Mouse (Mus musculus): ENCODE results near the gene Prss53.
A peak's percentile ranks its signal among the peaks of the same experiment; 100 is the strongest.
"Not testable (repeated sequence)": the region's sequence is repeated elsewhere in the genome, so short reads cannot be mapped to it uniquely, and the experiment has no call there.

The Prss53 gene

DNA sequence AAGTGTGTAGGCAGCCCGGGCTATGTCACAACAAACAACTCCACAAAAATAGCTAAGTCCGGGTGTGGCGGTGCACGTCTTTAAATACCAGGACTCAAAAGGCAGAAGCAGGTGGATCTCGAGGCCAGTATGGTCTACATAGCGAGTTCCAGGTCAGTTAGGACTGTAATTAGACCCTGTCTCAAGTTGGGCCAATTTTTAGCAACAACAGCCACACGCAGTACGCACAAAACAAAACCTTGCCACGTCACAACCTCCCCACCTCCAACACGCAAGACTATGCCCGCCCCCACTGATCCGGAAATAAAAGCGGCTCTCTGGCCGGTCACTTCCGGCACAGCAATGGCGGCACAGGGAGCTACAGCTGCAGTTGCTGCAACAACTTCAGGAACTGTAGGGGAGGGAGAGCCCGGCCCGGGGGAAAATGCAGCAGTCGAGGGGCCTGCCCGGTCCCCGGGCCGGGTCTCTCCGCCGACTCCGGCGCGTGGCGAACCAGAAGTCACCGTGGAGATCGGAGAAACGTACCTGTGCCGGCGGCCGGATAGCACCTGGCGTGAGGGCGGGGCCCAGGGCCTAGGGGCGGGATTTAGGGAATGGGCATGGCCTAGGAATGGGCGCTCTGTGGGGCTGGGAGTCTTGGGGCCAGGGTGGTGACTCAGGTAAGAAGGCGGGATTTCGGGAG is 21.6 kb upstream of the Prss53 start, which contains the start of gene Kat8:
TSS of gene Kat8 (plus strand) at position 327 of the 682 bp plus-strand sequence.
- peak; percentile 95 for DNase-seq

DNA sequence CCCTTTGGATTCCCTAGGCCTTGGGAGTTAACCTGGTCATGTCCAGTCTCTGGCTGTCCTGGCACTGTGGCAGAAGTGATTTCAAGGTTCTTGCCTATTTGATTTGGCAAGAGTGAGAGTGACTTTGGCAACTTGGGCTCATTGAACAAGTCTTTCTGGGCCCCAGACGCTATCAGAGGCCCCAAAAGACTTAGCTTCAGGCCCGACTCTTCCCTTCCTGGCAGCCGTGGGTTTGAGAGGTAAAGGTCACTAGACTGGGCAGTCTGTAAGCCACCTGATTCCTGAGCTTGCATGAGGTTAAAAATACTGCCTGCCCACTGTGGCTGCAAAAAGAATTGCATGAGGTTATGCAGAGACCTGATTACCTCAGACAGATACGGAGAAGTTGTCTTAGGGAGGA is 17.9 kb upstream of the Prss53 start:
- DNase-seq, result no peak

DNA sequence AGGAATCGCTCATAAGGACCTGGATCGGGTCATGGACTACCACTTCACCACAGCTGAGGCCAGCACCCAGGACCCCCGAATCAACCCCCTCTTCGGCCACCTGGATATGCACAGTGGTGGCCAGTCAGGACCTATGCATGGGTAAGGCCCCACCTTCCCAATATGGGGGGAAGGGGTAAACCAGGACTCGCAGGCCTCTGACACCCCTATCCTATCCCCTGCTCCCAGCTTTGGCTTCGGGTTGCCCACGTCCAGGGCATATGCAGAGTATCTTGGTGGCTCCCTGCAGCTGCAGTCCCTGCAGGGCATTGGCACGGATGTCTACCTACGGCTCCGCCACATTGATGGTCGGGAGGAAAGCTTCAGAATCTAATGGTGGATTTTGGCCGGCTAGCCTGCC is 17.2 kb upstream of the Prss53 start:
- no peak for DNase-seq

DNA sequence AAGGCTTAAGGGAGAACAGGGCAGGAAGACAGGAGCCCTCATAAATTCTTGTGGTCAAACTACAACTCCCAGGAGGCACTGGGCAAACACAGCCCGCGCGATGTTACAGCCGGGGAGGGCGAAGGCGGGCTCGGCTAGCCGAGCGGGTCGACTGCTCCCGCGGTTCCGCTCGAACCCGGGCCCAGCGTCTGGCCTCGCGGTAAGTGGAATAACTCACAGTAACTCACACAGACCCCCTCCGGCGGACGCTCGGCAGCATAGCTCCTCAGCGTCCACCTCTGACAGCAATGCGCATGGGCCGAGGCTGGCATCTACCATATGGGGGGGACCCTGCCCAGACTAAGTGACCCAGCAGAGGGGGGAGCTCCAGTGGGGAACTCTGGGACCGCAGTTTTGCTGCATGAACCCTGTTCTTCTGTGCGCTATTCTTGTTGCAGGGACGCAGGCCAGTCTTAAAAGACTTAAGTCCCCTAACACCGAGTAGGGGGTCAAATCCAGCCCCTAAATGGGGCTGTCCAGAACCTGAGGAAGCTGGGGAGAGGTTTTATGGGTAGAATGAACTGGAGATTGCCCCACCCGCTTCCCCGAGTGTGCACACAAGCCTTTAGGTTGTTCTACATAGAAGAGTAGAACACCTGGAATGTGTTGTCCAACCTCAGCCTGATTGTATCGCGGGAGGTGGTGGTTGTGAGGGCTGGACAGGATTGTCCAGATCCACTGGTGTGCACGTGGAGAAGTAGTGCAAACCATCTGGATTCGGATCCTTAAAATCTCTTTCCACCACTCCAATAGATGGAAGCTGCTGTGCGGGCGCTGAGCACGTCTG is 13.4 kb upstream of the Prss53 start, which contains the start of gene Bckdk:
TSS of gene Bckdk (plus strand) at position 112 of the 826 bp plus-strand sequence.
- peak; percentile 90 for DNase-seq

DNA sequence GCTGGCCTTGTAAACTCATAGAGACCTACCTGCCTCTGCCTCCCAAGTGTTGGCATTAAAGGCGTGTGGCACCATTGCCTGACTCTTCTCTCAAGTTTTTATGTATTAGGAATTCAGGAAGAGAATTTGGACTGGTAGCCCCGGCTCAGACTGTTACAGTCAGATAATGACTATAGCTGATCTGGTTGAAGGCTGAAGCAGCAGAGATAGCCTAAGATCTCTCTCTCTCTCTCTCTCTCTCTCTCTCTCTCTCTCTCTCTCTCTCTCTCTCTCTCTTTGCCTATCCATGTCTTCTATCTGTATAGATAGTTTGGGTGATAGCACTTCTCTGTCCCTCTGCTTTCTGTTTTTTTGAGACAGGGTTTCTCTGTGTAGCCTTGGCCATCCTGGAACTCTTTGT is 11.0 kb upstream of the Prss53 start:
- DNase-seq, result no peak

DNA sequence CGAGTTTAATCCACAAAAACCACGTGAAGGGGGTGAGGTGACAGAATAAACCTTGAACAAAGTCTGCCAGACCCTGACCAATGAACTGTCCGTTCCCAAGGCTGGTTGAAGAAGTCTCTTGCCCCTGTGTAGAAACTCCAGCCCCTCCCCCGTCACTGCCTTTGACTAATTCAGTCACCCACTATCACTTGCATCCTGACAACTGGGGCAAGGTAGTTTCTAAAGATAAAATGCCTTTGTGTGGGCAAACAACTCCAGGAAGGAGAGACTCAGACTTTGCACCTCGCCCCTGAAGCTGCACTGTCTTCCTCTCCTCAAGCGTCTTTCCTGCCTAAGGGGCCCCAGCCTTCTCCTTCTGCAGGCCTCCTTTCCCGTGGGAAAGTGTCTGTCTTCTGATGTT is 9.2 kb upstream of the Prss53 start:
- DNase-seq, result no peak

DNA sequence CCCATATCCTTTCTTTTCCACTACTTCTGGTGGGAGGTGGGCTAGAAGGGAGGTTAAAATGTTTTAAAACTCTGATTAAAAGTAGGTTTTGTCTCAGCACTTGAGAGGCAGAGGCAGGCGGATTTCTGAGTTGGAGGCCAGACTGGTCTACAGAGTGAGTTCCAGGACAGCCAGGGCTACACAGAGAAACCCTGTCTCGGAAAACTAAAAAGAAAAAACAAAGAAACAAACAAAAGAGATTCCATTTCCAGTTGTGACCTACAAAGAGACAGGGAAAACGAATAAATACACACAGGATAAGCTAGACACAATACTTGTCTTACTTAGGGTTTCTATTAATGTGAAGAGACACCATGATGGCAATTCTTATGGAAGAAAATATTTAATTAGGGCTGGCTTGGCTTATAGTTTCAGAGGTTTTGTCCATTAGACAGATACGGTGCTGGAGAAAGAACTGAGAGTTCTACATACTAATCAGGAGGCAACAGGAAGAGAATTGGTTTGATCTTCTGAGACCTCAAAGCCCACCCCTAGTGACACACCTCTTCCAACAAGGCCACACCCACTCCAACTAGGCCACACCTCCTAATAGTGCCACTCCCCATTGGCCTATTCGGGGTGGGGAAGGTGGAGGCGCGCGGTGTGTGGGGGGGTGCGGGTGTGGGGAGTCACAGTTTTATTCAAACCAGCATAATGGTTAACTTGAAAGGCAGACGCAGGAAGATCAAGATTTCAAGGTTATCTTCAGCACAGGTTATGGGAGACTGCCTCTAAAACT is 7.6 kb upstream of the Prss53 start:
- peak; percentile 36 for DNase-seq

DNA sequence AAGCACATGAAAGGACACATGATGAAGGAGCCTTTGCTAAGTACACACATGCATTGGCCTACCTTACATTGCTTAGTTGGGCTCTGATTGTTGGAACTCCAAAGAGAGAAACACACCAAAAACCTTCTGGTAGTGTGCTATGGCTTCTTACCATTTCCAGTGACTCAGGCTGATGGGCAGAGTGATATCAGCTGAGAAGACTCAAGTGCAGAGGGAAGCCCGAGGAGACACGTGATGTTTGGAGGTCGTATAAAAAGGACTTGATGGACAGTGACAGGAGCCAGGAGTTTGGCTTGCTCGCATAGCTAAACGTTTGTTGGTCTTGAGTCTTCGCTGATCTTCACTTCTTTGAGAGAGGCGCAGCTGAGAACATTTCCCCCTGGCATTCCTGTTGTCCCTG is 6.8 kb upstream of the Prss53 start:
- no peak for DNase-seq

DNA sequence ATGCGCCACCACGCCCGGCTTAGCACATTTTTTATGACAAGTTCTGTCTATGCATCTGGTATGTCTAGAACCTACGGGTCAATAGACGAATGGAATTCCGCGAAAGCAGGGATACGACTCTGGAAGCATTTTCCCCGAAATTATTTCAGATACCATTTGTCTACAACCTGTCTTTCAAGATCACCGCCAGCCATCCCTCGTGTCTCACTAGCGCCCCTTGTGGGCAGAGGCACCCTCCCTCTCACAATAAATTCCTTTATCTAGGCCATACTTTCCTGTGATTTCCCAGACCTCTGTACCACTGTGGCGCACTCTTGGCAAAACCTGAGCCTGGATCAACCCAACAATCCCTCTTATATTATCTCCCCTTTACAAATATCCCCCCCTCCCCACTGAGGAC is 5.6 kb upstream of the Prss53 start:
- peak; percentile 78 for DNase-seq

DNA sequence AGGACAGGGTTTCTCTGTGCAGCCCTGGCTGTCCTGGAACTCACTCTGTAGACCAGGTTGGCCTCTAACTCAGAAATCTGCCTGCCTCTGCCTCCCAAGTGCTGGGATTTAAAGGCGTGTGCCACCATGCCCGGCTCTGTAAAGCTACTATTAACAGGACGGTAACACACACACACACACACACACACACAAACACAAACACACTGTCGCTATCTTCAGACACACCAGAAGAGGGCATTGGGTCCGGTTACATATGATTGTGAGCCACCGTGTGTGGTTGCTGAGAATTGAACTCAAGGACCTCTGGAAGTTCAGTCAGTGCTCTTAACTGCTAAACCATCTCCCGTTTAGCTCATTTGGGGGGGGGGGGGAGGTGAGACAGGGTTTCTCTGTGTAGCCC is 5.1 kb upstream of the Prss53 start:
- not testable (repeated sequence) for DNase-seq

DNA sequence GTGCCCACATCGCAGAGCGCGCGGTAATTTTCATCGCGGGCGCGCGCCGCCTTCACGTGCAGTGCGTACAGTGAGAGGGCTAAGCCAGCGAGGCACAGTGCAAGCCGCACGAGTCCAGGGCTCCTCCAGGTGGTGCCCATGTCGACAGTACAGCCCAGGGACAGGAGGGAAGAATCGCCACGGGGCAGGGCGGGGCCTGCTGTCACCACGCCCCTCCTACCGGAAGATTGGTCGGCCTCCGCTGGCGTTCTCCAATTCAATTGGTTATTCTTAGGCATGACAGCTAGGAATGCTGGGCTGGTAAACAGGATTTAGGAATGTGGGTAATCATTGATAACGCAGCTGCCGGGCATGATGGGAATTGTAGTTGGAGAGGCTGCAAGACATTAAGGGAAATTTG is 4.7 kb upstream of the Prss53 start, which contains the start of the genes Gm21974 and Vkorc1:
TSS of gene Gm21974 (minus strand) at position 13 of the 400 bp plus-strand sequence.
TSS of gene Vkorc1 (minus strand) at position 176 of the 400 bp plus-strand sequence.
- peak; percentile 98 for DNase-seq

DNA sequence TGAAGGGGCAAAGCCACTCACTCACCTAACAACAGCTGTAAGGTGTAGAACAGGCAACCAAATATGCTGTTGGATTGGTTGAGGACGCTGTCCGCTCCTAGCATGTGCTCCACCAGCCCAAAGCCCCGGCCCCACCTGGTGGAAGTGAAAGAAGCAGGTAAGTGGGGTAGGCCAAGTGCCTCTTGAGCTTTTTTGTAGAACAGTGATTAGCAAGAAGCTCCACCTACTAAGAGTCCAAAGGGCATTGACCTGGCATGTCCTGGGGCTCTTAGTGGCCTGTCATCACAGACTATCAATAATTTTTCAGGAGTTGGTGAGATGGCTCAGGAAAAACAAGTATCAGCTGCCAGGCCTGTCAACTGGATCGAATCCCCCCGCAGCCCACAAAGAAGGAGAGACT is 3.7 kb upstream of the Prss53 start:
- peak; percentile 30 for DNase-seq

DNA sequence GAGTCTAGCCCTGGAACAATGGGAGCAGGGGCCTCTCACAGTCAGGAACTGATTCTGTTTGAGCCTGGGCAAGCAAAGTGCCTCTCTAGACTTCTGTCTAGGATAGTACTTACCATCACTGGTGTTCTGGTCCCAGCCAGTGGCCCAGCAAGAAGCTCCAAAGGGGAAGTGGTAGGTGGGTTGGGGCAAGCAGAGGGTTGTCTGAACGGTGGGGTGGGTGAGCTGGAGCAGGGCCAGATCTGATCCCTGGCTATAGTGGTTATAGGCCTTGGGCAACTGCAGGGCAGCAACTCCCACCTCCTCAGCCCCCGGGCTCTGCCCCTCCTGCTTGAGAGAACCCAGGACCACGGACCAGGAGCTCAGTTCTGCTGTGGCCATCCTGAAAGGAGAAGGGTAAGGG is 1.9 kb downstream of the Prss53 start:
- no peak for DNase-seq

DNA sequence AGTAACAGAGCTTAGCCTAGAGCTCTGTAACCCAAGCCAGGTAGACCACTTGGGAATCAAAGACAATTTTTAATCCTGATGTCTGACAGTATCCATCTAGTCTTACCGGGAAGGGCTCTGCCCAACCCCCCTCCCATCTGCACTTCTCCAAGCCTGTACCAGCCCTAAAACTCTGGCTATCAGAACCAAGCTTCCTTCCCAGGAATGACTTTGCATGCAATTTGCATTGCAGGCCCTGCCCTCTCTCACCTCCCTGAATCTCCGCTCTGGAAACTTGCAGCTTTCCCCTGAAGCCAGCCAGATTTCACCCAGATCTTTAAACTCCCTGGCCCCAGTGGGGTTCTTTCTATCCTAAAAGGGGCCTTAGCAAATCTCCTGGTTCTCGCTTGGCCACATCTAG is 3.0 kb downstream of the Prss53 start:
- no peak for DNase-seq

DNA sequence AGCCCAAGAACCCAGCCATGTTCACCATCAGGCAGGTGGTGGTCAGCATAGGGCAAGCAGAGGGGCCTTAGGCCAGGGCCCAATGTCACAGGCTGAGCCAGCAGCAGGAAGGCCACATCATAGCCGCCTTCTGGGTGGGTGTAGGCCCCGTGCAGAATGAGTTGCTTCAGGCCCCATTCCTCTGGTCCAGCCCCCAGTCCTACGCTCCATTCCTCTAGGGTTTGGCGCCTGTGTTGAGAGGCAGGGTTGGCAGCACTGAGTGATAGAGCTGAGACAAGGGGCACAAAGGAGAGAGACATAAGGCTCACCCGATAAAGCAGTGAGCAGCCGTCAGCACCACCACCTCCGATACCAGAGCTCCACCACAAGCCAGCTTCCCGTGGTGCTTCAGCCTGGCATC is 3.6 kb downstream of the Prss53 start:
- DNase-seq, result no peak

DNA sequence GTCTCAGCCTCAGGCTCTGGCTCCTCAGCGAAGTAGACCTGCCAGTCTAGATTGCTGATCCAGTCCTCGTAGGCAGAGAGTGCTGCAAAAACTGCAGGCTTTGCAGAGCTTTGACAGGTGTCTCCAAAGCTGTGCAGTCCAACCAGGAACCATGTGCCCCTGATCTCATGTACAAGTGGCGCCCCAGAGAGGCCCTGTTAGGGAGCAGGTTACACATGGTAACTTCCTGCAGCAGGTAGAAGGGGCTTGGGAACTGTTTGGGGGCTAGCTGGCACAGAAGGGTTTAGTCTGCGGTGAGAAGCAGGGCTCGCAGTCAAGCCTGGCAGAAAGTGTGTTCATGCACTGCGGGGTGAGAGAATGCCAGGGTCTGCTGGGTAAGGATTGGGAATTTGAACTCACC is 4.2 kb downstream of the Prss53 start:
- DNase-seq, result no peak

DNA sequence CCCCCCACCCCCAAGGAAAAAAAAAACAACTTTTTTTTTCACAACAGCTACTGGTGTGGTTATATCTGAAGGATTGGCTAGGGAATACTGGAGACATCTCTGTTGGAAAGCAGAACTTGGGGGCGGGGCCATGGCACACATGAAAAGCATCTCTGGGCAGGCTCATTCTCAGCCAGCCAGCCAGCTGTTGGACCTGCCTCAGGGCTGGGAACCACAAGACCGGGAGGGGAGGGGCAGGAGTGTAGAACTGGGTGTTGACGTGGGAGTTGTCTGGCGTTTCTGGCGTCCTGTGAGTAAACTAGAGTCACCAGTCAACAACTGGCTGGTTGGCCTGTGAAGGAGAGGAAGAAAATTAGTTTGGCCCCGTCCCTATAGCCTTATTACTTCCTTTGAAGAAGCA is 4.8 kb downstream of the Prss53 start:
- peak; percentile 86 for DNase-seq

DNA sequence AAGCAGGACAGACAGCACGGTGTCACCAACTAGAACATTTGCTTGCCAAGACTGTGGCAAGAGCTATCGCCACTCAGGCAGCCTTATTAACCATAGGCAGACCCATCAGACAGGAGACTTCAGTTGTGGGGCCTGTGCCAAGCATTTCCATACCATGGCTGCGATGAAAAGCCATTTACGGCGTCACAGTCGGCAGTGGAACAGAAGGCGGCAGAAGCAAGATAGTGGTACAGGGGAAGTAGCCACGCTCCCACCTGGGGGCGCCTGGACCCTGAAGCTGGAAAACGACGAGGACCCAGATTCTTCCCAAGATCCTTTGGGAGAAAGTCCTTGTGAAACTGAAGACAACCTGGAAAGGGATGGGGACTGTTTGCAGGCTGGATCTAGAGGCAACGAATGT is 10.3 kb downstream of the Prss53 start:
- no peak for DNase-seq

DNA sequence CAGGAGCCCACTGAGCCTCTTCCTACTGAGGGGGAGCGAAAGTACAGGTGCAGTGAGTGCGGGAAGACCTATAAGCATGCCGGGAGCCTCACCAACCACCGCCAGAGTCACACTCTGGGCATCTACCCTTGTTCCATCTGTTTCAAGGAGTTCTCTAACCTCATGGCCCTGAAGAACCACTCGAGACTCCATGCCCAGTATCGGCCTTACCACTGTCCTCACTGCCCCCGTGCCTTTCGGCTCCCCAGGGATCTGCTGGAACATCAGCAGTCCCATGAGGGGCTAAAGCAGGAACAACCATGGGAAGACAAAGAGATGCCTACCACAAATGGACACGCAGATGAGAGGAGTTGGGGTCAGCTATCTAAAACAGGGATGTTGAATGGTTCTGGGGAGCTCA is 11.5 kb downstream of the Prss53 start:
- no peak for DNase-seq

DNA sequence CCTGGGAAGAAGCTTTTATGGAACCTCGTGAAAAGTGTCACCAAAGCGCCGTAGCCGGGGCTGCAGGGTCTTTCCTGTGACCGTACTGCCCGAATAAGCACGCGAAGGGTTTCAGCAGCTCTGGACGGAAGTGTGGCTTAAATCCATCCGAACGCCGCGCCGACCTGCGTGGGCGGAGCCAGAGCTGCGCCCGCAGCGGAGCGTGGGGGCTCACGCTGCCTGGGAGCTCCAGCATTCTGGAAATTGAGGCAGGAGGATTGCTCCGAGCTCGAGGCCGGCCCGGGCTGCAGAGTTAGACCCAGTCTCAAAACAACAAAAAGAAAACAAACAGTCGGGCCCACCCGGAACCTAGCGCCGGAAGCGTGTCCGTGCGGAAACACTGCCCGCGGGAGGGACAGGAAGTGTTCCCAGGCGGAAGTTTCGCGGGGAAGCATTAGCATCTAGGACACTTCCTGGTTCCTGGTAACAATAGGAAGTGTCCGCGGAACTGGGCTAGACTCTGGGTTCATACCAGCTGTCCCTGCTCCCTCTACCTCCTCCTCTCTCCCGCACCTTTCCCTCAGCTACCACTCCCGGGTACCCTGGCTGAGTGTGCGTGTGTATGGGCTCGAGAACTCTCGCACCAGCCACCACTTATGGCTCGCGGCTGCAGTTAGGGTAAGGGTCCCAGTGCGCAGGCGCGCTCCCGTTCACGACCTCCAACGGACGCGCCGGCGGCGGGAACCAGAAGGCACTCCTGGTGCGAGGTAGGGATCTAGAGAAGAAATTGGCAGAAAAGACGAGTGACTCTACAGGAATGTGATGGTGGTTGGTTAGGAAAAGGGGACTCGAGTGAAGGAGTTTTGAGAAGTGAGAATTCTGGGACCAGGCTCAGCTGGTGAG is 14.1 kb downstream of the Prss53 start, which contains the start of gene Zfp668:
TSS of gene Zfp668 (minus strand) at position 362 of the 882 bp plus-strand sequence.
- DNase-seq, result peak; percentile 96

DNA sequence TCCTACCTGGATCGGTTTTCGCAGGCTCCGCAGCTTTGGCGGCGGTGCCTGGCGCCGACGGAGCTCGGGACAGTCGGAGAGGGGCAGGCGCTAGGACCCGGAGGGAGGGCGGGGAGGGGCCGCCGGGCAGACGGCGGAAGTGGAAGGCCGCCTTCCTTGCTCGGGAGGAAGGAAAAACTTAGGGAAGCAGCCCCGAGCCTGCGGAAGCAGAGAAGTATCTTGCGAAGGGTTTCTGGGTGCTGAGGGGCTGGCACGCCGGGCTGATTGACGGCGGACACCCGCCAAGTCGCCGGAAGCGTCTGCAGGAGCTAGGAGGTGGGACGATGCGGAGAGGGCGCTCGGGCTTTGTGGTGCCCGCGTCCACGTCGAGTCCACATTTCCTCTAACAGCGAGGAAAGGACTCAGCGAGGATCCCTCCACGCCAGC is 14.7 kb downstream of the Prss53 start, which contains the start of gene Zfp646:
TSS of gene Zfp646 (plus strand) at position 181 of the 426 bp plus-strand sequence.
- DNase-seq, result peak; percentile 79

DNA sequence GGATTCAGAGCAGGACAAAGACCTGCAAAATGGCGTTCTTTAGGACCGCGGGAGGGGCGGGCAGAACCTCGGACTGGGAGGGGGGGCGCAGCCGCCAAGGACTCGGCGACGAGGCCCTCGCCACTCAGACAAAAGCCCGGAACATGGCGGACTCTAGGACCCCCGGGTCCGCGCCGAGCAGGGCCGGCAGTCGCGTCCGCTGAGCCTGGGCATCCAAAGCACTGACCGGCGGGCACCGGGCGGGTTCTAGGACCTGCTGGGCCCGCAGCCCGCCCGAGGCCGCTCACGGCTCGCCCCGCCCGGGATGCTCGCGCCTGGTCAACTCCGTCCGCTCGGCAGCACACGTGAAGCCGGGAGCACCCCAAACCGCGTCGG is 15.2 kb downstream of the Prss53 start:
- peak; percentile 96 for DNase-seq

All from lung, postnatal 10 days (tissue).